Mouse (Mus musculus) naive thymus-derived CD4-positive, alpha-beta T cell, adult 2 months (primary cell): ENCODE measurements around the gene Pkmyt1.

ENCODE experiments used
- DNase-seq: peaks from one replicate; pipeline ENCODE4 v3.0.0-alpha.2; 2011; ENCODE audit warnings: low read depth

The Pkmyt1 gene

GRCm38 (mm10) chr17:23721886-23722285, 4.2 kb upstream of the Pkmyt1 start:
- DNase-seq = no peak

- DNase-seq = no peak
Observed at GRCm38 (mm10) chr17:23722376-23723125, 3.6 kb upstream of the Pkmyt1 start, which contains the start of gene 1520401A03Rik. Gene 1520401A03Rik (minus strand): TSS chr17:23722783.

- DNase-seq = no peak
Observed at GRCm38 (mm10) chr17:23725477-23725876, 659 bp upstream of the Pkmyt1 start.

- DNase-seq = peak; percentile 48
Observed at GRCm38 (mm10) chr17:23726758-23727142, 614 bp downstream of the Pkmyt1 start.

GRCm38 (mm10) chr17:23730441-23730840, 4.3 kb downstream of the Pkmyt1 start:
- DNase-seq = no peak

- DNase-seq = no peak
Observed at GRCm38 (mm10) chr17:23734341-23734740, 8.2 kb downstream of the Pkmyt1 start.

GRCm38 (mm10) chr17:23737493-23738445, 11.6 kb downstream of the Pkmyt1 start:
- DNase-seq = peak; percentile 22

- no peak for DNase-seq
Observed at GRCm38 (mm10) chr17:23738836-23739201, 12.7 kb downstream of the Pkmyt1 start.

GRCm38 (mm10) chr17:23739202-23740135, 13.3 kb downstream of the Pkmyt1 start:
- peak; percentile 40 for DNase-seq

GRCm38 (mm10) chr17:23740136-23740584, 14.0 kb downstream of the Pkmyt1 start:
- peak; percentile 85 for DNase-seq

GRCm38 (mm10) chr17:23740598-23741021, 14.5 kb downstream of the Pkmyt1 start, which contains the start of gene Paqr4:
Gene Paqr4 (minus strand): TSS chr17:23740867.
- DNase-seq = no peak

GRCm38 (mm10) chr17:23741359-23742209, 15.4 kb downstream of the Pkmyt1 start:
- peak; percentile 15 for DNase-seq

GRCm38 (mm10) chr17:23742210-23742793, 16.2 kb downstream of the Pkmyt1 start:
- DNase-seq = peak; percentile 83

- peak; percentile 26 for DNase-seq
Observed at GRCm38 (mm10) chr17:23742941-23743340, 16.8 kb downstream of the Pkmyt1 start.

GRCm38 (mm10) chr17:23744076-23744475, 17.9 kb downstream of the Pkmyt1 start:
- DNase-seq = peak; percentile 23

- peak; percentile 25 for DNase-seq
Observed at GRCm38 (mm10) chr17:23744651-23745050, 18.5 kb downstream of the Pkmyt1 start.

- DNase-seq = peak; percentile 47
Observed at GRCm38 (mm10) chr17:23745301-23746251, 19.4 kb downstream of the Pkmyt1 start, which contains the start of gene Kremen2. Gene Kremen2 (minus strand): TSS chr17:23745833.

GRCm38 (mm10) chr17:23746311-23746710, 20.2 kb downstream of the Pkmyt1 start:
- peak; percentile 53 for DNase-seq

- no peak for DNase-seq
Observed at GRCm38 (mm10) chr17:23746767-23747166, 20.6 kb downstream of the Pkmyt1 start.
